Mouse (Mus musculus) layer of hippocampus, adult 2 months (tissue): ENCODE data around the gene Fcf1. TPM values are rescaled to one million over a fixed set of nuclear protein-coding genes. Genes with fewer than 3 reads are reported as not detected.

Source experiments
- DNase-seq, 2 experiments: peaks; one replicate each; pipeline ENCODE4 v3.0.0; 2022; ENCODE audit warnings: low spot score in 2 of 2
- H3K27ac ChIP-seq: fragments of 200-600 bp; 2 replicates; pipeline ENCODE4 v1.8.1; 2022
- H3K4me3 ChIP-seq: fragments of 200-600 bp; 2 replicates; pipeline ENCODE4 v1.8.1; 2022; ENCODE audit warnings: mild to moderate bottlenecking
- CTCF ChIP-seq: fragments of 200-600 bp; conservative IDR thresholded peaks from 2 replicates; pipeline ENCODE4 v1.8.1; 2022; ENCODE audit warnings: antibody characterized with exemption, mild to moderate bottlenecking, moderate library complexity
- total RNA-seq, 2 experiments: library from RNA; stranded (reverse); gene quantifications; 2 replicates each; pipeline ENCODE4 v1.2.3; 2021

Gene Fcf1
- total RNA-seq, 2 experiments from 2014 or later = 33.8 to 34.7 TPM

DNA sequence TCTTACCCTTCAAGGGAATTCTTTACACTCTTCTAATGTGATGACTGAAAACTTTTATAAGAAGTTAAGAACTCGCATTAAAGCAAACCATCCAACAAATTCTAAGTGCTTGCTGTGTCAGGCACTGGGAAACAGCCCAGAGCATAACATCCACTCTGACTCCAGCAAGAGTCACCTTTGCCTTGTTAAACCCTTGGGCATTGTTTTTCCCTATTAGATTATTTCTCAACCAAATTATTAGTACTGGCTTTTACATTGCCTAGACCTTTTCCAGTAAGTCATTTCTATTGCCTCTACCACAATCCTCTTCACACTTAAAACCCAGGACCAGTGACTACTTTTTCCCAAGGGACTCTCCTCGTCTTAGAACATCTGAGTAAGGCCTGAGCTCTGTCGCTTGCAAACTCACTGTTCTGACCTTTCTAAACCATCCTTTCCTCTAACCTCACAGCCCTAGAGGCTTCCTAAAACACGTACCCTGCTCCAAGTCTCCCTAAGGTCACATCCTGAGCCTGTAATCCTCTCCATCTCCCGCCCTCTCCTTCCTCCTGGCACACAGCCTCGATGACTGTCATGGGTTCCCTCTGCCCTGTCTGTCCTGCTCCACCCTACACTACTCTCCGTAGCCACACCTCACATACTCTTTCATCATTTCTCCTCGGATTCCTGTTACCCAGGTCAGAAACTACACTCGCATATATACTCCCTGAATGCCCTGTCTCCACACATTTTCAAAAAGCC lies 25.7 kb upstream of the Fcf1 start:
- Histone ChIP-seq H3K4me3 (no peak overlapping the region), H3K27ac (no peak overlapping the region)
- DNase-seq = no peak
- TF ChIP-seq CTCF = no peak

DNA sequence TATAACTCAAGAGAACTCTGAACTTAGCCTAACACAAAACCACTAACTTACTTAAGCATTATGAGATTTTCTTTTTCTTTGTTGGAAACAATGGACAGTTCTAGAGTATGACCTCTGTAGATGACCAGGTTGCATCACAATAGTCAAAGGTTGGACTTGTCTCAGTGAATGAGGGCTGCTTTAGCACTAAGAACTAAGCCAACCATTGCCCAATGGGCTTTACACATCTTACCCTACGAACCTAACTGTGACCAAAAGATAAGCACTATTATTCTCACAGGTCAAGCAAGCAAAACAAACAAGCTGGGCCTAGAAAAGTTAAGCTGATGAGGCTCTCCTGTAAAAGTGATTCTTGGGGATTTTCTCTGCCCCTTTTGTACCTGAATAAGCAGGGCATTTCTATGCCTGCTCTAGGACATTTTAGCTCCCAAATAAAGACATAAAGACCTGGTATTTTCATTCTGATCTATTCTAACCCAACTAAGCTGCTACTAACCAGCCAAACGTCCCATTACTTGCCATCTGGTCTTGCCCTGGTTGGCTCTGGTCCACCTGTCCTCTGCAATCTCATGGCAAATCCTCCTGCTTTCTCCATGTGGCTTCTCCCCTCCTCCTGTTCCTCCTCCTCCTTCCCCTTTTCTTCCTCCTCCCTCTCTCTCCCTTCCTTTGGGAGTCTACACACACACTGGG lies 22.7 kb upstream of the Fcf1 start:
- TF ChIP-seq CTCF = no peak
- Histone ChIP-seq H3K27ac (no peak overlapping the region), H3K4me3 (no peak overlapping the region)
- no peak for DNase-seq

DNA sequence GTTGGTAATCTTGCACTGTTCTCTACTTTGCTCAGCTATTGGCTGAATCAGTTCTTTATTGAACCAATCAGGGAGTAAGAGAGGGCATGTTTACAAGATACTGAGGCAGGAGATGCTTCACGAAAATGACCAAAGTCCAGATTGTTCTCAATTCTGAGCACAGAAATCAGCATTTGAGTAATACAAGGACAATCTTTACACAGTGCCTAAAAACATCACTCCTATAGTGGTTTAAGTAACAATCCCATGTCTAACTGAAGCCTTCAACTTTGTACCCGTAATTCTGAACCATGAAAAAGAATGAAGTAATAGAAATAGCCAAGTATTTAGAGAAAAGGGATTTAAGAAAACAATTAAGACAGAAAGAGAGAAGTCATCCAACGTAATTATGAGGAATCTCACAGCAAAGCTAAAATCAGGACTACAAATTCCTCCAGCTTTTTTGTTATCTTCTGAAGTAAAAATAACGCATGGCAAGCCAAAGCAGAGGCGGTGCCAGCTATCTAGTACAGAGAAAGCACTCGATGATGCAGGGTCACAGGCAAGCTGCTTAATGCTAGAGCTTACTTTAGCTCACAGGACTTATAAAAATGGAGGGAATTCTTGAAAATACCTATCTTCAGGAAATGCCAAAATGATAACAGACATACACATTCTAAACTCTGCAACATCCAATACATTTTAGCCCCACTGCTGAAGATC lies 22.0 kb upstream of the Fcf1 start:
- Histone ChIP-seq H3K4me3 (no peak overlapping the region), H3K27ac (no peak overlapping the region)
- no peak for TF ChIP-seq CTCF
- DNase-seq = no peak

- no peak for TF ChIP-seq CTCF
- Histone ChIP-seq H3K27ac (no peak overlapping the region), H3K4me3 (no peak overlapping the region)
- DNase-seq = no peak
These were observed 19.9 kb upstream of the Fcf1 start for GRCm38 (mm10) chr12:84950763-84951162.

DNA sequence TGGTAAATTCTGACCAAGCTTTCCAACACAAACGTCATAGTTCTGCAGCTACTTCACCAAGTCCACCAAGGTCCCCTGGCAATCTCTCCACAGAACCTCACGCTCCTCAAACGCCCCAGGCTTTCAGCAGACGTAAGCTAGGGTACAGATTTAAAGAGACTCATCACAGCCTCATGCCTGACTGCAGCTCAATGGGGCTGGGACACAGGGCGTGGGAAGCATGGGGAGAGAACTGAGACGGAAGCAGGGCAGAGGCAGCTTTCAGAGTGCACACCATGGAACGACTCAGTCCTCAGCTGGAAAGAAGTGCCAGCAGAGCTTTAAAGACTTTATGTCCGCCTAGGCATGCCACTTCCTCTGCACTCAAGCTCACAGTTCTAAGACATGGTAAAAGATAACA lies 19.2 kb upstream of the Fcf1 start:
- no peak for TF ChIP-seq CTCF
- no peak overlapping the region for H3K4me3 ChIP-seq
- no peak overlapping the region for H3K27ac ChIP-seq
- no peak for DNase-seq

DNA sequence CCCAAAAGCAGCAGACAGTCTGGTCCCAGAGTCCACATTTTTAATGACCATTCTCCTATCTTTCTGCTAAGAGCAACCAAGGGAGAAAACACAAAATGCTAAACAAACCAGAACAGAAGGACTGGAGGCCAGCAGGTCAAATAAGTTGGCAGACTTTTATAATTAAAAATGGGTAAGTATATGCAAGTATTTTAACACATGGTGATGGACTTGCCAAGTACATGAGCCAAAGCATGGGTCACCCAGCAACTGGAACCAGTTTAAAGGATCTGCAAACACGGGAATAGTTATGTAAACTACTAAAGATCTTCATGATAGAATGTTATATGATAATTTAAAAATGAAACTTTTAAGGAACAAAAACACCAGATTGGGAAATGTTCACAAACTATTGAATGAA lies 18.3 kb upstream of the Fcf1 start:
- no peak for TF ChIP-seq CTCF
- Histone ChIP-seq H3K27ac (no peak overlapping the region), H3K4me3 (no peak overlapping the region)
- no peak for DNase-seq

DNA sequence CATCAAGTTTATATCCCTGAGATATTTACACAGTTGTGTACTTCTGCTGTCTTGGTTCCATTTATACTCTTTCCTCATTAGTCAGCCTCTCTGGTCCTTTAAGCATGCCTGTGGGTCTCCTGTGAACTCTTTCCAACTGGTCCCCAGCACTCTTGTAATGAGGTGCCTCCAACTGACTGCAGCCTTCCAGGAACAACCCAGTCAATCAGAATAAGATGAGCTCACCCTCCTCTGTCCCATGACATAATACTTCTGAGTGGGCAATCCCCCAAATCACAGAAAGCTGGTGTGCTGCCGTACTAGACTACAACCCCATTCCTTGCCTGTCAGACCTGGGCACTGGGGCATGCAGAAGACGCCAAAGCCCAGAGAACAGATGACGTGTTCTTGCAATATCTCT lies 14.4 kb upstream of the Fcf1 start:
- TF ChIP-seq CTCF = no peak
- DNase-seq = no peak
- H3K27ac ChIP-seq = no peak overlapping the region
- no peak overlapping the region for H3K4me3 ChIP-seq

DNA sequence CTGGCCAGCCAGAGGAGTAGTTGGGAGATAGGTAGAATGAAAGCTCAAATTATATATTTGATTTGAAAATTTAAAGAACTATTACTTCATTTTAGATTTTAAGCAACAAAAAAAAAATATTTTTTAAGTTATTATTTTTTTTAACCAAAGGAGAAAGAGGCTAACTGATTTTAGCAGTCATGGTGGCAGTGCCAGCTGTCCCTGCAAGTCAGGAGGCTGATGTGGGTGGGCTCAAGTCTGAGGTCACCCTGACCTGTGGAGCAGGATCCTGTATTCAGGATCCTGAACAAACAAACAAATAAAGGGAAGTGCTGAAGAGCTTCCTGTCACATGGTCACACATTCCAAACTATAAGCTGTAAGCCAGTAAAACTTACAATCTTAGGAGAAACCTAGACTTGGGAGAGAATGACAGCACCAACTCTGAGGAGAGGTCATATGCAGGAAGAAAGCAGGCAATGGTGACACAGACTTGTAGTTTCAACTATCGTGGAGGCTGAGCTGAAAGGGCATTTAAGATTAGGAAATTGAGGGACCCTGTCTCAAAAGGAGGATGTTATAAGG lies 11.8 kb upstream of the Fcf1 start:
- no peak for DNase-seq
- no peak for TF ChIP-seq CTCF

DNA sequence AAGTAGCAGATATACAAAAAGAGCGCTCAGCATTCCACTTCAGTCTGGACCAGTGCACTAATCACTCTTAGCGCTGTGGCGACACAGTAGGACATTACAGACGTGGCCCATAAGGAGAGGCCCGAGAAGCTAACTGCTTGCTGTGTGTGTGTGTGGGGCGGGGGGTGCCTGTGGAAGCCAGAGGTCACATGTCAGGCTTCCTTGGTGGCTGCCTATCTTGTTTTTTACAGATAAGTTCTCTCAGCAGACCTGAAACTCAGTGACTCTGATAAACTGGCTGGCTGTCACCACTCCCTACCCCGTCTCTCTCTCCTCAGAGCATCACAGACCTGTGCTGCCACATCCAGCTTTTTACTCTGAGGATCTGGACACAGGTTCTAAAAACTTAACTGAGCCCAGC lies 8.1 kb upstream of the Fcf1 start:
- no peak overlapping the region for H3K27ac ChIP-seq
- no peak for TF ChIP-seq CTCF
- no peak overlapping the region for H3K4me3 ChIP-seq
- DNase-seq = no peak

More for the DNA sequence above, 11.8 kb upstream of the Fcf1 start:
- H3K27ac ChIP-seq = no peak overlapping the region
- H3K4me3 ChIP-seq = no peak overlapping the region

DNA sequence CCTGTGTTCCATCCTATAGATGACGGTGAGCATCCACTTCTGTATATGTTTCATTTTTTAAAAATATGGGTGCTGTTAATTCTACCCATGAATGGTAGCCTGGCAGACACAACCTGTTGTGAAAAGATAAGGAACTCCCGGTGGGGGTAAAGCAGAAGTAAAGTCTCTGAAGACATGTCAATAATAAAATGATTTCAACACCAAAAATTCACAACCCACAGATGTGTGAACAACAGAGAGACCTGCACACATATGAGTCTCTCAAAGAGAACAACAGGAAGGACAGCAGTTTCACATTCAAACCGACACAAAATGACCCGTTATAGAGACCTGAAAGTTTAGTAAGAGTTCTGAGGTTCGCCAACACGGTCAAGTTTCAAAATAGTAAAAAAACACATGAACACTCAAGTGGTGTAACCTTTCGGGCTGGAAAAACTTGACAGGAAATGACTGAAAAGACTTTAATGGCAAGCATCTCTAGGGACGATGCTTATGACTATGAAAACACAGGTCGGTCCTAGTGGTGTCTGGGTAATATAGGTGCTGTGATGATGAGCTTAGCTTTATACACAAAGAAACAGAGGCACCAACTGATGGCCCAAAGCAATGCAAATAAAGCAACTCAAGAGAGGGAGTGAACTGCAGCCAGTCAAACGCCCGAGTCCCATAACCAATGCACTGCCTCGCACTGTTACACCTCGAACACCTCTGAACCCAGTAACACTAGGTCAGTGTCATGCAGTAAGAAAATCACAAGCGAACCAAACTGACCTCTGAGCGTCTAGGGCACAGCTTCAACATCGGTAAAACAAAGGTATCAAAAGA lies 1.7 kb upstream of the Fcf1 start:
- no peak for DNase-seq
- H3K27ac ChIP-seq = no peak overlapping the region
- H3K4me3 ChIP-seq = peak overlapping the region; percentile 93
- TF ChIP-seq CTCF = no peak

- no peak for DNase-seq
- peak overlapping the region; percentile 93 for H3K4me3 ChIP-seq
- no peak for TF ChIP-seq CTCF
- H3K27ac ChIP-seq = peak overlapping the region; percentile 90
These were observed 855 bp upstream of the Fcf1 start for GRCm38 (mm10) chr12:84969656-84970427.
